Mouse (Mus musculus) G1E (cell line): ENCODE results near the gene Cdk4. TPM values are rescaled to one million over a fixed set of nuclear protein-coding genes. Genes with fewer than 3 reads are reported as not detected.

ENCODE experiments used
- ATAC-seq: 2 replicates; pipeline ENCODE4 v1.8.0; 2016; ENCODE audit warnings: mild to moderate bottlenecking; ENCODE audit not compliant: insufficient number of reproducible peaks, poor library complexity, low FRiP score, severe bottlenecking; ENCODE audit errors: extremely low read depth
- DNase-seq: peaks from one replicate; pipeline ENCODE4 v3.0.0; 2012; ENCODE audit warnings: low spot score
- H3K27me3 ChIP-seq: 2 replicates; pipeline ENCODE4 v1.6.1; 2012; ENCODE audit warnings: mild to moderate bottlenecking, low read length, inconsistent platforms; ENCODE audit not compliant: insufficient read depth
- H3K36me3 ChIP-seq: replicated peaks from 2 replicates; pipeline ENCODE3; 2012; ENCODE audit warnings: mild to moderate bottlenecking, inconsistent platforms
- H3K4me1 ChIP-seq: 2 replicates; pipeline ENCODE4 v1.6.1; 2012; ENCODE audit warnings: low read depth, low read length, inconsistent platforms, mixed read lengths; ENCODE audit not compliant: insufficient read depth
- H3K4me3 ChIP-seq: 2 replicates; pipeline ENCODE4 v1.5.1; 2012; ENCODE audit warnings: low read depth, mild to moderate bottlenecking, inconsistent platforms, low read length, moderate library complexity, mixed read lengths
- H3K9me3 ChIP-seq: replicated peaks from 2 replicates; pipeline ENCODE4 v1.6.1; 2012; ENCODE audit warnings: inconsistent platforms
- CTCF ChIP-seq: IDR thresholded peaks from 2 replicates; pipeline ENCODE4 v1.5.1; 2012; ENCODE audit warnings: low read depth, low read length, inconsistent platforms, mixed read lengths
- GATA1 ChIP-seq: IDR thresholded peaks from 2 replicates; pipeline ENCODE4 v1.6.1; 2012; ENCODE audit warnings: borderline replicate concordance, low read length, inconsistent platforms, mixed read lengths
- GATA2 ChIP-seq: IDR thresholded peaks from 2 replicates; pipeline ENCODE4 v1.6.1; 2012; ENCODE audit warnings: low read depth, low read length, inconsistent platforms, borderline replicate concordance
- POLR2AphosphoS5 ChIP-seq: IDR thresholded peaks from 2 replicates; pipeline ENCODE4 v1.6.1; 2012; ENCODE audit warnings: low read depth, low read length, inconsistent platforms; ENCODE audit not compliant: insufficient replicate concordance
- TAL1 ChIP-seq: conservative IDR thresholded peaks from 2 replicates; pipeline ENCODE4 v1.6.1; 2012; ENCODE audit warnings: low read depth, low read length, inconsistent platforms, mixed read lengths
- polyA plus RNA-seq: library from polyadenylated mRNA; stranded (reverse); fragments of >175 nt; gene quantifications from 2 replicates; pipeline ENCODE4 v1.2.3, GENCODE M21; 2012
- total RNA-seq, 2 experiments: library from RNA; stranded (forward) in 1 of 2; stranded (reverse) in 1 of 2; fragments of 200-1000 nt in 1 of 2; fragments of >200 nt in 1 of 2; fragmentation: Nextera tagmentation in 1 of 2; gene quantifications; 2 replicates each; pipeline ENCODE4 v1.2.3; 2014 to 2017

Gene Cdk4
- total and polyA plus RNA-seq, 3 experiments, result 532 to 1,826 (median 648) TPM

DNA sequence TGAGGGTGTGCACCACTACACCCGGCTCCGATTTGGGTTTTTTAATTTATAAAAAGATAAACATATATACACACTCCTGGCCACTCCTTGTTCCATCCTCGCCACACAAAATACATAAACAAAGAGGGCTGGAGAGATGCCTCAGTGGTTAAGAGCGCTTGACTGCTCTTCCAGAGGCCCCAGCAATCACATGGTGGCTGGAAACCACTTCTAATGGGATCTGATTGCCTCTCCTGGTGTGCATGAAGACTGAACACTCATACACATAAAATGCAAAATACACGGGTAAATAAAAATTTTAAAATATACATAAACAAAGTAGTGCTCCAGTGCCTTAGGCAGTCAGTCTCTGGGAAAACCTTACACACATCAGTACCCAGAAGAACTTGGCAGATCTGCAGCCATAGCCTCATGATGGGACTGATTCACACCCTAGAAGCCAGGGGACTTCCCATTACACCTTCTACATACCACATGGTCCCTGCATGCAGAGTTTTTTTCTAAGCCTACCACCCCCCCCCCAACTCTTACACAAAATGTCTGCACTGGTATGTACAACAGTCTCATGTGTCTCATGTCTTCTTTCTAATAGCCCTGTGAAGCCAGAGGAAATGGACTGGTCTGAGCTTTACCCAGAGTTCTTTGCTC is 20.7 kb upstream of the Cdk4 start:
- H3K36me3 ChIP-seq, result peaks cover 44% of the 10 kb centered on the region
- H3K4me3 ChIP-seq, result peak overlapping the region; percentile 94
- H3K4me1 ChIP-seq, result peaks cover 33% of the 10 kb centered on the region
- no peak for ATAC-seq
- no peaks in the 10 kb centered on the region for H3K9me3 ChIP-seq
- peaks cover 22% of the 10 kb centered on the region for H3K27me3 ChIP-seq
- DNase-seq, result no peak
- TF ChIP-seq GATA2 (no peak), TAL1 (no peak), CTCF (no peak), GATA1 (no peak), POLR2AphosphoS5 (no peak)

- Histone ChIP-seq H3K4me3 (no peak overlapping the region; the same call in 1 of the 2 replicates), H3K27me3 (peaks cover 19% of the 10 kb centered on the region), H3K4me1 (peaks cover 33% of the 10 kb centered on the region), H3K36me3 (peaks cover 50% of the 10 kb centered on the region), H3K9me3 (no peaks in the 10 kb centered on the region)
- ATAC-seq, result no peak
- no peak for DNase-seq
- TF ChIP-seq GATA1 (no peak), POLR2AphosphoS5 (no peak), TAL1 (no peak), GATA2 (no peak)
Measured at GRCm38 (mm10) chr10:127043187-127043586, 20.1 kb upstream of the Cdk4 start.

DNA sequence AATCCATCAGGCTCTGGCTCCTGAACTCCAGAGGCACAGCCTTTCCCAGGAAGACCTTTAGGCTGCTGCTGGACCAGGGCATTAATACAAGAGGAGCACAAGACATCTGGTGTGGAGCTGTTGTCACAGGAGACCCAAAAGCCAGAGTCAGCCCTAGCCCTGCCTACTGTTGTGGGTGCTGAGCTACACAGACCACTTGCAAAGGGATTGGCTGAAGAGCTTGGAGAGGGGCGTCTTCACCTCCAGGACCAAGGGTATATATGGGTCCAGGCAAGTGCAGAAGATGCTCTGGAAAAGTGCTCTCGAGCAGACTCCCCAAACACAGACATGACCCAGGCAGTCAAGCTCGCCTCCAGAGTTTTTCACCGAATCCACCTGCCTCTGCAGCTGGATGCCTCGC is 15.4 kb upstream of the Cdk4 start, which contains the start of gene Cyp27b1:
TSS of gene Cyp27b1 (plus strand) at position 297 of the 400 bp plus-strand sequence.
- TF ChIP-seq GATA1, result no peak
- TF ChIP-seq CTCF, result no peak
- TF ChIP-seq POLR2AphosphoS5, result no peak
- no peak for TF ChIP-seq TAL1
- TF ChIP-seq GATA2, result no peak
- ATAC-seq (no peak), DNase-seq (no peak)
- H3K4me1 ChIP-seq, result peaks cover 12% of the 10 kb centered on the region
- H3K36me3 ChIP-seq, result peaks cover 52% of the 10 kb centered on the region
- H3K27me3 ChIP-seq, result peaks cover 30% of the 10 kb centered on the region
- no peak within 1 kb of the TSS for H3K4me3 ChIP-seq
- no peaks in the 10 kb centered on the region for H3K9me3 ChIP-seq

- H3K4me3 ChIP-seq, result no peak overlapping the region
- H3K9me3 ChIP-seq, result no peaks in the 10 kb centered on the region
- TF ChIP-seq POLR2AphosphoS5, result no peak
- no peak for TF ChIP-seq CTCF
- no peak for TF ChIP-seq GATA2
- no peak for TF ChIP-seq GATA1
- no peak for TF ChIP-seq TAL1
- DNase-seq (no peak), ATAC-seq (no peak)
- peaks cover 4% of the 10 kb centered on the region; the same call in 1 of the 2 replicates for H3K4me1 ChIP-seq
- H3K27me3 ChIP-seq, result peaks cover 36% of the 10 kb centered on the region
- H3K36me3 ChIP-seq, result peaks cover 44% of the 10 kb centered on the region
Measured at GRCm38 (mm10) chr10:127048608-127049394, 14.5 kb upstream of the Cdk4 start.

DNA sequence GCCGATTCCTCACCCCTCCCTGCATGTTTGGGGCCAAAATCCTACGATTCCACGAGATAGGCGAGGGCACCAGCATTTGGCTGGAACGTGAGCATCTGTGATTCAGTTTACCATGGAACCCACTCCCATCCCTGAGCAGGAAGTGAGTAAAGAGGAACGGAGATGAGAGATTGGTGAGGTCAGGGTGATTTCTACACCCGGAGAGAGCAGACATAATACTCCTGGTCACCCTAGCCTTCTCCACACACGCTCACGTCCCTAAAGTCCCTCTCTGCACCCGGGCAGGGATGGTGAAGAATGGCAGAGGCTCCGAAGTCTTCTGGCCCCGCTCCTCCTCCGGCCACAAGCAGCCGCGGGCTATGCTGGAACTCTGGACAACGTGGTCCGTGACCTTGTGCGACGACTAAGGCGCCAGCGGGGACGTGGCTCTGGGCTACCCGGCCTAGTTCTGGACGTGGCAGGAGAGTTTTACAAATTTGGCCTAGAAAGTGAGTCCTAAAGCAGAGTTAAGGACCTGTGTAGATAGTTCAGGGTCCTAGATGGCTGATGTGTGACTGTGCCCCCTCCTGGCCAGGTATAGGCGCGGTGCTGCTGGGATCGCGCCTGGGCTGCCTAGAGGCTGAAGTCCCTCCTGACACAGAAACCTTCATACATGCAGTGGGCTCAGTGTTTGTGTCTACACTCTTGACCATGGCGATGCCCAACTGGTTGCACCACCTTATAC is 13.8 kb upstream of the Cdk4 start:
- peaks cover 39% of the 10 kb centered on the region for H3K27me3 ChIP-seq
- H3K4me3 ChIP-seq, result no peak overlapping the region
- ATAC-seq (no peak), DNase-seq (no peak)
- peaks cover 36% of the 10 kb centered on the region for H3K36me3 ChIP-seq
- TF ChIP-seq POLR2AphosphoS5 (no peak), TAL1 (no peak), GATA2 (no peak), GATA1 (no peak), CTCF (no peak)
- H3K9me3 ChIP-seq, result no peaks in the 10 kb centered on the region
- peaks cover 4% of the 10 kb centered on the region; the same call in 1 of the 2 replicates for H3K4me1 ChIP-seq

DNA sequence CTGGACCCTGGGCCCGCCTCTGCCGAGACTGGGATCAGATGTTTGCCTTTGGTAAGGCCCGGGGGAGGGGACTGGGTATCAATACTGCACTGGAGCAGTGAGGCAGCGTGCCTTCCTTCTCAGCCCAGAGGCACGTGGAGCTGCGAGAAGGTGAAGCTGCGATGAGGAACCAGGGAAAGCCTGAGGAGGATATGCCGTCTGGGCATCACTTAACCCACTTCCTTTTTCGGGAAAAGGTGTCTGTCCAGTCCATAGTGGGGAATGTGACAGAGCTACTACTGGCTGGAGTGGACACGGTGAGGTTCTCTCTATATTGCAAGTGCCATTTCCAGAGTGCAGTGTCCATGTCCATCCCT is 13.2 kb upstream of the Cdk4 start:
- peaks cover 4% of the 10 kb centered on the region; the same call in 1 of the 2 replicates for H3K4me1 ChIP-seq
- no peak for DNase-seq
- H3K27me3 ChIP-seq, result peaks cover 42% of the 10 kb centered on the region
- H3K9me3 ChIP-seq, result no peaks in the 10 kb centered on the region
- H3K36me3 ChIP-seq, result peaks cover 31% of the 10 kb centered on the region
- TF ChIP-seq TAL1, result no peak
- no peak for TF ChIP-seq GATA1
- TF ChIP-seq CTCF, result no peak
- TF ChIP-seq GATA2, result no peak
- TF ChIP-seq POLR2AphosphoS5, result no peak
- H3K4me3 ChIP-seq, result no peak overlapping the region
- no peak for ATAC-seq
